Mouse (Mus musculus): ENCODE data around the gene Omt2b. TPM values are rescaled to one million over a fixed set of nuclear protein-coding genes. Genes with fewer than 3 reads are reported as not detected.
"Not testable (repeated sequence)": the region's sequence is repeated elsewhere in the genome, so short reads cannot be mapped to it uniquely, and the experiment has no call there.

Gene Omt2b
- polyA plus RNA-seq, 1 experiment: not detected

GRCm38 (mm10) chr9:78314696-78315095 lies 12.7 kb upstream of the Omt2b start, which contains the start of gene Omt2a:
Gene Omt2a, minus strand, starts transcription at chr9:78314796.
- H3K27ac ChIP-seq (ENCODE audit: insufficient read depth, low read depth, low read length): no peak within 1 kb of the TSS
- no peak within 1 kb of the TSS for H3K4me3 ChIP-seq (ENCODE audit: insufficient read depth, low read depth, low read length)
- no peak for TF ChIP-seq POLR2A (IDR thresholded peaks at IDR 0.05; ENCODE audit: insufficient read depth, low read depth, low read length)
- no peak for TF ChIP-seq CTCF (IDR thresholded peaks at IDR 0.05; ENCODE audit: insufficient read depth, low read depth, low read length)
- no peaks in the 10 kb centered on the region for H3K4me1 ChIP-seq (ENCODE audit: control insufficient read depth, insufficient read depth, low read length)
- WGBS: 85% methylated on average over 2 of the region's 2 CpGs

GRCm38 (mm10) chr9:78319499-78319898 lies 7.9 kb upstream of the Omt2b start:
- no peak overlapping the region for H3K27ac ChIP-seq (ENCODE audit: insufficient read depth, low read depth, low read length)
- no peaks in the 10 kb centered on the region for H3K4me1 ChIP-seq (ENCODE audit: control insufficient read depth, insufficient read depth, low read length)
- 29% methylated on average over 1 of the region's 1 CpGs for WGBS
- no peak overlapping the region for H3K4me3 ChIP-seq (ENCODE audit: insufficient read depth, low read depth, low read length)
- TF ChIP-seq POLR2A (IDR thresholded peaks at IDR 0.05; ENCODE audit: insufficient read depth, low read depth, low read length) (no peak), CTCF (IDR thresholded peaks at IDR 0.05; ENCODE audit: insufficient read depth, low read depth, low read length) (no peak)

- not testable (repeated sequence) for H3K27ac ChIP-seq (ENCODE audit: insufficient read depth, low read depth, low read length); H3K4me3 ChIP-seq (ENCODE audit: insufficient read depth, low read depth, low read length); H3K4me1 ChIP-seq (ENCODE audit: control insufficient read depth, insufficient read depth, low read length)
Measured at GRCm38 (mm10) chr9:78337050-78337449, 9.7 kb downstream of the Omt2b start.

- H3K4me3 ChIP-seq (ENCODE audit: insufficient read depth, low read depth, low read length); H3K27ac ChIP-seq (ENCODE audit: insufficient read depth, low read depth, low read length); H3K4me1 ChIP-seq (ENCODE audit: control insufficient read depth, insufficient read depth, low read length): not testable (repeated sequence)
- 10% methylated on average over 8 of the region's 8 CpGs for WGBS
- TF ChIP-seq CTCF (IDR thresholded peaks at IDR 0.05; ENCODE audit: insufficient read depth, low read depth, low read length): peak; percentile 60; the same call in 1 of the 2 replicates
Measured at GRCm38 (mm10) chr9:78340324-78340723, 12.9 kb downstream of the Omt2b start.

GRCm38 (mm10) chr9:78342494-78342893 lies 15.1 kb downstream of the Omt2b start:
- WGBS: 95% methylated on average over 4 of the region's 4 CpGs
- not testable (repeated sequence) for H3K4me1 ChIP-seq (ENCODE audit: control insufficient read depth, insufficient read depth, low read length); H3K27ac ChIP-seq (ENCODE audit: insufficient read depth, low read depth, low read length); H3K4me3 ChIP-seq (ENCODE audit: insufficient read depth, low read depth, low read length)

GRCm38 (mm10) chr9:78343055-78343454 lies 15.7 kb downstream of the Omt2b start:
- 90% methylated on average over 9 of the region's 9 CpGs for whole genome bisulfite sequencing
- not testable (repeated sequence) for H3K27ac ChIP-seq (ENCODE audit: insufficient read depth, low read depth, low read length); H3K4me3 ChIP-seq (ENCODE audit: insufficient read depth, low read depth, low read length); H3K4me1 ChIP-seq (ENCODE audit: control insufficient read depth, insufficient read depth, low read length)

GRCm38 (mm10) chr9:78345235-78345634 lies 17.8 kb downstream of the Omt2b start:
- not testable (repeated sequence) for H3K4me3 ChIP-seq (ENCODE audit: insufficient read depth, low read depth, low read length); H3K4me1 ChIP-seq (ENCODE audit: control insufficient read depth, insufficient read depth, low read length); H3K27ac ChIP-seq (ENCODE audit: insufficient read depth, low read depth, low read length)
- 60% methylated on average over 4 of the region's 4 CpGs for WGBS

GRCm38 (mm10) chr9:78347004-78347403 lies 19.6 kb downstream of the Omt2b start:
- Histone ChIP-seq H3K4me1 (ENCODE audit: control insufficient read depth, insufficient read depth, low read length) (no peaks in the 10 kb centered on the region), H3K4me3 (ENCODE audit: insufficient read depth, low read depth, low read length) (no peak overlapping the region), H3K27ac (ENCODE audit: insufficient read depth, low read depth, low read length) (no peak overlapping the region)
- no peak for TF ChIP-seq CTCF (IDR thresholded peaks at IDR 0.05; ENCODE audit: insufficient read depth, low read depth, low read length)
- TF ChIP-seq POLR2A (IDR thresholded peaks at IDR 0.05; ENCODE audit: insufficient read depth, low read depth, low read length): no peak
- 65% methylated on average over 3 of the region's 3 CpGs for WGBS

- WGBS: 72% methylated on average over 6 of the region's 6 CpGs
- H3K27ac ChIP-seq (ENCODE audit: insufficient read depth, low read depth, low read length); H3K4me3 ChIP-seq (ENCODE audit: insufficient read depth, low read depth, low read length); H3K4me1 ChIP-seq (ENCODE audit: control insufficient read depth, insufficient read depth, low read length): not testable (repeated sequence)
Measured at GRCm38 (mm10) chr9:78348206-78349004, 21.0 kb downstream of the Omt2b start.

- not testable (repeated sequence) for H3K4me1 ChIP-seq (ENCODE audit: control insufficient read depth, insufficient read depth, low read length); H3K4me3 ChIP-seq (ENCODE audit: insufficient read depth, low read depth, low read length); H3K27ac ChIP-seq (ENCODE audit: insufficient read depth, low read depth, low read length)
- WGBS: 83% methylated on average over 3 of the region's 3 CpGs
Measured at GRCm38 (mm10) chr9:78349141-78349540, 21.8 kb downstream of the Omt2b start.

- not testable (repeated sequence) for H3K4me3 ChIP-seq (ENCODE audit: insufficient read depth, low read depth, low read length); H3K4me1 ChIP-seq (ENCODE audit: control insufficient read depth, insufficient read depth, low read length); H3K27ac ChIP-seq (ENCODE audit: insufficient read depth, low read depth, low read length)
Measured at GRCm38 (mm10) chr9:78350007-78350406, 22.6 kb downstream of the Omt2b start.

Measured in olfactory bulb, adult 2 months (tissue).